Comparison of ENCODE assay signal across 8 mouse cellular contexts in genomic region chr9:98033273-98033855, GRCm38 (mm10). TPM values are rescaled to one million over a fixed set of nuclear protein-coding genes. Genes with fewer than 3 reads are reported as not detected.
DNase-seq lines count a peak whose midpoint lies in the region; ATAC-seq and TF ChIP-seq lines count a peak whose summit lies in the region.

No protein-coding gene starts in this region.

- WGBS in forebrain, embryonic 12.5 days: under 1% methylated on average over 38 of the region's 38 CpGs
- WGBS in intestine, postnatal 0 days: 1% methylated on average over 38 of the region's 38 CpGs
- WGBS in liver, embryonic 16.5 days (ENCODE audit: insufficient replicate concordance): 2% methylated on average over 38 of the region's 38 CpGs
- WGBS in stomach, embryonic 15.5 days: under 1% methylated on average over 31 of the region's 38 CpGs

- H3K27me3 ChIP-seq in forebrain, embryonic 12.5 days: peaks cover 48% of the 10 kb centered on the region
- H3K27me3 ChIP-seq in intestine, postnatal 0 days (replicated peaks; ENCODE audit: control insufficient read depth, insufficient read depth, low read length): peaks cover 33% of the 10 kb centered on the region
- peaks cover 36% of the 10 kb centered on the region for H3K27me3 ChIP-seq in liver, embryonic 16.5 days (ENCODE audit: control insufficient read depth, insufficient read depth, low read depth, low read length)
- peaks cover 31% of the 10 kb centered on the region for H3K27me3 ChIP-seq in stomach, embryonic 15.5 days (replicated peaks)

- peak overlapping the region; percentile 93 for H3K4me2 ChIP-seq in forebrain, embryonic 12.5 days
- H3K4me2 ChIP-seq in intestine, postnatal 0 days (replicated peaks; ENCODE audit: low read depth): peak overlapping the region; percentile 90
- H3K4me2 ChIP-seq in liver, embryonic 16.5 days (ENCODE audit: low read depth, low read length): peak overlapping the region; percentile 52
- peak overlapping the region; percentile 99 for H3K4me2 ChIP-seq in stomach, embryonic 15.5 days

- H3K9me3 ChIP-seq in forebrain, embryonic 12.5 days: no peaks in the 10 kb centered on the region
- no peaks in the 10 kb centered on the region for H3K9me3 ChIP-seq in intestine, postnatal 0 days (ENCODE audit: control insufficient read depth)
- H3K9me3 ChIP-seq in liver, embryonic 16.5 days (replicated peaks; ENCODE audit: control insufficient read depth, low read length): no peaks in the 10 kb centered on the region
- H3K9me3 ChIP-seq in stomach, embryonic 15.5 days: no peaks in the 10 kb centered on the region

- peak overlapping the region; percentile 69 for H3K4me3 ChIP-seq in forebrain, embryonic 12.5 days (replicated peaks)
- peak overlapping the region; percentile 53 for H3K4me3 ChIP-seq in intestine, postnatal 0 days (ENCODE audit: low read depth, low read length)
- peak overlapping the region; percentile 46 for H3K4me3 ChIP-seq in liver, embryonic 16.5 days (ENCODE audit: low read depth, low read length)
- peak overlapping the region; percentile 64 for H3K4me3 ChIP-seq in stomach, embryonic 15.5 days (replicated peaks)

- H3K27ac ChIP-seq in forebrain, embryonic 12.5 days: no peak overlapping the region
- H3K27ac ChIP-seq in intestine, postnatal 0 days (ENCODE audit: low read depth, low read length): no peak overlapping the region
- no peak overlapping the region for H3K27ac ChIP-seq in liver, embryonic 16.5 days (ENCODE audit: low read length)
- no peak overlapping the region for H3K27ac ChIP-seq in stomach, embryonic 15.5 days

- H3K36me3 ChIP-seq in forebrain, embryonic 12.5 days (replicated peaks): no peaks in the 10 kb centered on the region
- no peaks in the 10 kb centered on the region for H3K36me3 ChIP-seq in intestine, postnatal 0 days (ENCODE audit: control insufficient read depth, insufficient read depth)
- no peaks in the 10 kb centered on the region for H3K36me3 ChIP-seq in liver, embryonic 16.5 days (ENCODE audit: control insufficient read depth, insufficient read depth)
- no peaks in the 10 kb centered on the region for H3K36me3 ChIP-seq in stomach, embryonic 15.5 days

- H3K9ac ChIP-seq in forebrain, embryonic 12.5 days: peak overlapping the region; percentile 64
- no peak overlapping the region for H3K9ac ChIP-seq in intestine, postnatal 0 days (ENCODE audit: low read depth, low read length)
- no peak overlapping the region for H3K9ac ChIP-seq in liver, embryonic 16.5 days (ENCODE audit: low read depth, low read length)
- H3K9ac ChIP-seq in stomach, embryonic 15.5 days: peak overlapping the region; percentile 25; the same call in 1 of the 2 replicates

- peak; percentile 83 for DNase-seq in heart, adult 11 months
- DNase-seq in heart, adult 9 months (ENCODE audit: low spot score in 2 of 2): no peak
- DNase-seq in brain, adult 2 months (ENCODE audit: low read depth, low spot score): peak; percentile 85
- no peak for DNase-seq in urinary bladder, postnatal 4 days (ENCODE audit: low spot score in 2 of 2)

- H3K4me1 ChIP-seq in forebrain, embryonic 12.5 days: peaks cover 13% of the 10 kb centered on the region
- no peaks in the 10 kb centered on the region; the same call in 1 of the 2 replicates for H3K4me1 ChIP-seq in intestine, postnatal 0 days (replicated peaks; ENCODE audit: control insufficient read depth, insufficient read depth, low read length)
- H3K4me1 ChIP-seq in liver, embryonic 16.5 days (ENCODE audit: control insufficient read depth, low read depth, low read length): no peaks in the 10 kb centered on the region
- peaks cover 11% of the 10 kb centered on the region for H3K4me1 ChIP-seq in stomach, embryonic 15.5 days

- TF ChIP-seq CTCF in intestine, postnatal 0 days (IDR thresholded peaks at IDR 0.05; ENCODE audit: low read depth): peak; percentile 33

- ATAC-seq in forebrain, embryonic 12.5 days (ENCODE audit: low FRiP score): no peak; the same call in 1 of the 2 replicates
- ATAC-seq in intestine, postnatal 0 days: peak; percentile 28; the same call in 1 of the 2 replicates
- no peak for ATAC-seq in liver, embryonic 16.5 days (ENCODE audit: low read depth)
- ATAC-seq in stomach, embryonic 15.5 days (ENCODE audit: insufficient read depth, low FRiP score, low read depth): peak; percentile 68; the same call in 1 of the 2 replicates

RNA-seq across cellular contexts. Expression of gene Clstn2, which starts 0.4 kb away (rescaled TPM):
- 2.8 and 3.1 TPM in 2 replicates for polyA plus RNA-seq in forebrain, embryonic 12.5 days (2016; fragmentation: Nextera tagmentation; extraction: Ambion mirVana)
- polyA plus RNA-seq in intestine, postnatal 0 days (2015; fragmentation: Nextera tagmentation; extraction: Ambion mirVana): 0.24 and 0.26 TPM in 2 replicates
- 0.02 TPM in 2 replicates for polyA plus RNA-seq in liver, embryonic 16.5 days (2015; fragmentation: Nextera tagmentation; extraction: Ambion mirVana)
- polyA plus RNA-seq in stomach, embryonic 15.5 days (2015; fragmentation: Nextera tagmentation; extraction: Ambion mirVana): 0.83 and 1.1 TPM in 2 replicates

Comparison
In these comparisons a context has a peak if more than half of its experiments do, and no peak if none do; other contexts are left out.
1. DNase-seq: peak in heart, adult 11 months (single experiment) and brain, adult 2 months (single experiment); none in heart, adult 9 months (0 of 2) and urinary bladder, postnatal 4 days (0 of 2).
2. ATAC-seq: peak in intestine, postnatal 0 days (single experiment) and stomach, embryonic 15.5 days (single experiment); none in forebrain, embryonic 12.5 days (single experiment) and liver, embryonic 16.5 days (single experiment).
3. H3K9ac ChIP-seq: peak in forebrain, embryonic 12.5 days (single experiment) and stomach, embryonic 15.5 days (single experiment); none in intestine, postnatal 0 days (single experiment) and liver, embryonic 16.5 days (single experiment).
4. Peak in every context shown above with its lines, with median percentiles within 50 percentile points of each other: H3K4me2 ChIP-seq and H3K4me3 ChIP-seq.